Mouse (Mus musculus): Measurements from ENCODE around the gene Tmem144. TPM values are rescaled to one million over a fixed set of nuclear protein-coding genes. Genes with fewer than 3 reads are reported as not detected.

The Tmem144 gene
- polyA plus RNA-seq, 1 experiment from 2014 or later = 5.1 TPM

GRCm38 (mm10) chr3:79790324-79790723 lies 62.2 kb downstream of the Tmem144 start:
- Histone ChIP-seq H3K4me3 (ENCODE audit: low read depth, low read length) (no peak overlapping the region), H3K27ac (replicated peaks; ENCODE audit: low read depth, low read length) (no peak overlapping the region), H3K9ac (replicated peaks; ENCODE audit: low read length) (no peak overlapping the region), H3K27me3 (ENCODE audit: control insufficient read depth, insufficient read depth, low read length) (no peaks in the 10 kb centered on the region), H3K9me3 (replicated peaks; ENCODE audit: control insufficient read depth, low read length) (no peaks in the 10 kb centered on the region), H3K36me3 (replicated peaks; ENCODE audit: control insufficient read depth, insufficient read depth, low read depth, low read length) (no peaks in the 10 kb centered on the region), H3K4me2 (ENCODE audit: low read depth, low read length) (no peak overlapping the region), H3K4me1 (ENCODE audit: control insufficient read depth, insufficient read depth, low read length) (no peaks in the 10 kb centered on the region)
- ATAC-seq (replicated peaks; ENCODE audit: insufficient number of reproducible peaks, low FRiP score, low TSS enrichment, low read depth) = no peak
- 64% methylated on average over 3 of the region's 3 CpGs for WGBS
- DNase-seq (ENCODE audit: low spot score) = no peak

- H3K27me3 ChIP-seq (ENCODE audit: control insufficient read depth, insufficient read depth, low read length) = no peaks in the 10 kb centered on the region
- no peaks in the 10 kb centered on the region for H3K4me1 ChIP-seq (ENCODE audit: control insufficient read depth, insufficient read depth, low read length)
- H3K27ac ChIP-seq (replicated peaks; ENCODE audit: low read depth, low read length) = no peak overlapping the region
- no peaks in the 10 kb centered on the region for H3K9me3 ChIP-seq (replicated peaks; ENCODE audit: control insufficient read depth, low read length)
- H3K36me3 ChIP-seq (replicated peaks; ENCODE audit: control insufficient read depth, insufficient read depth, low read depth, low read length) = no peaks in the 10 kb centered on the region
- H3K9ac ChIP-seq (replicated peaks; ENCODE audit: low read length) = no peak overlapping the region
- DNase-seq (ENCODE audit: low spot score) (no peak), ATAC-seq (replicated peaks; ENCODE audit: insufficient number of reproducible peaks, low FRiP score, low TSS enrichment, low read depth) (no peak)
- 86% methylated on average over 4 of the region's 4 CpGs for WGBS
- H3K4me2 ChIP-seq (ENCODE audit: low read depth, low read length) = no peak overlapping the region
- H3K4me3 ChIP-seq (ENCODE audit: low read depth, low read length) = no peak overlapping the region
These were observed 63.0 kb downstream of the Tmem144 start for GRCm38 (mm10) chr3:79789554-79789953.

- Histone ChIP-seq H3K4me2 (ENCODE audit: low read depth, low read length) (no peak overlapping the region), H3K27me3 (ENCODE audit: control insufficient read depth, insufficient read depth, low read length) (no peaks in the 10 kb centered on the region), H3K27ac (replicated peaks; ENCODE audit: low read depth, low read length) (no peak overlapping the region), H3K4me3 (ENCODE audit: low read depth, low read length) (no peak overlapping the region), H3K9ac (replicated peaks; ENCODE audit: low read length) (no peak overlapping the region), H3K36me3 (replicated peaks; ENCODE audit: control insufficient read depth, insufficient read depth, low read depth, low read length) (no peaks in the 10 kb centered on the region), H3K4me1 (ENCODE audit: control insufficient read depth, insufficient read depth, low read length) (no peaks in the 10 kb centered on the region), H3K9me3 (replicated peaks; ENCODE audit: control insufficient read depth, low read length) (no peaks in the 10 kb centered on the region)
- DNase-seq (ENCODE audit: low spot score) = no peak
- 73% methylated on average over 6 of the region's 6 CpGs for WGBS
- no peak for ATAC-seq (replicated peaks; ENCODE audit: insufficient number of reproducible peaks, low FRiP score, low TSS enrichment, low read depth)
These were observed 63.6 kb downstream of the Tmem144 start for GRCm38 (mm10) chr3:79788959-79789358.

GRCm38 (mm10) chr3:79784362-79784736 lies 68.2 kb downstream of the Tmem144 start:
- no peak overlapping the region for H3K4me2 ChIP-seq (ENCODE audit: low read depth, low read length)
- H3K36me3 ChIP-seq (replicated peaks; ENCODE audit: control insufficient read depth, insufficient read depth, low read depth, low read length) = no peaks in the 10 kb centered on the region
- H3K27ac ChIP-seq (replicated peaks; ENCODE audit: low read depth, low read length) = no peak overlapping the region
- H3K4me1 ChIP-seq (ENCODE audit: control insufficient read depth, insufficient read depth, low read length) = no peaks in the 10 kb centered on the region
- DNase-seq (ENCODE audit: low spot score) = no peak
- H3K9me3 ChIP-seq (replicated peaks; ENCODE audit: control insufficient read depth, low read length) = no peaks in the 10 kb centered on the region
- WGBS = 18% methylated on average over 11 of the region's 11 CpGs
- H3K9ac ChIP-seq (replicated peaks; ENCODE audit: low read length) = no peak overlapping the region
- no peak overlapping the region for H3K4me3 ChIP-seq (ENCODE audit: low read depth, low read length)
- no peaks in the 10 kb centered on the region for H3K27me3 ChIP-seq (ENCODE audit: control insufficient read depth, insufficient read depth, low read length)
- ATAC-seq (replicated peaks; ENCODE audit: insufficient number of reproducible peaks, low FRiP score, low TSS enrichment, low read depth) = no peak

- no peak overlapping the region for H3K4me2 ChIP-seq (ENCODE audit: low read depth, low read length)
- DNase-seq (ENCODE audit: low spot score) (peak; percentile 20), ATAC-seq (replicated peaks; ENCODE audit: insufficient number of reproducible peaks, low FRiP score, low TSS enrichment, low read depth) (no peak)
- H3K4me3 ChIP-seq (ENCODE audit: low read depth, low read length) = no peak overlapping the region
- H3K9me3 ChIP-seq (replicated peaks; ENCODE audit: control insufficient read depth, low read length) = no peaks in the 10 kb centered on the region
- no peaks in the 10 kb centered on the region for H3K4me1 ChIP-seq (ENCODE audit: control insufficient read depth, insufficient read depth, low read length)
- H3K36me3 ChIP-seq (replicated peaks; ENCODE audit: control insufficient read depth, insufficient read depth, low read depth, low read length) = no peaks in the 10 kb centered on the region
- H3K9ac ChIP-seq (replicated peaks; ENCODE audit: low read length) = no peak overlapping the region
- no peak overlapping the region for H3K27ac ChIP-seq (replicated peaks; ENCODE audit: low read depth, low read length)
- 62% methylated on average over 10 of the region's 10 CpGs for WGBS
- H3K27me3 ChIP-seq (ENCODE audit: control insufficient read depth, insufficient read depth, low read length) = no peaks in the 10 kb centered on the region
These were observed 68.8 kb downstream of the Tmem144 start for GRCm38 (mm10) chr3:79783630-79784361.

- no peak for DNase-seq (ENCODE audit: low spot score)
- H3K4me2 ChIP-seq (ENCODE audit: low read depth, low read length) = no peak overlapping the region
- H3K36me3 ChIP-seq (replicated peaks; ENCODE audit: control insufficient read depth, insufficient read depth, low read depth, low read length) = no peaks in the 10 kb centered on the region
- ATAC-seq (replicated peaks; ENCODE audit: insufficient number of reproducible peaks, low FRiP score, low TSS enrichment, low read depth) = no peak
- no peak overlapping the region for H3K9ac ChIP-seq (replicated peaks; ENCODE audit: low read length)
- no peaks in the 10 kb centered on the region for H3K9me3 ChIP-seq (replicated peaks; ENCODE audit: control insufficient read depth, low read length)
- WGBS = 91% methylated on average over 2 of the region's 2 CpGs
- no peaks in the 10 kb centered on the region for H3K4me1 ChIP-seq (ENCODE audit: control insufficient read depth, insufficient read depth, low read length)
- no peak overlapping the region for H3K4me3 ChIP-seq (ENCODE audit: low read depth, low read length)
- H3K27me3 ChIP-seq (ENCODE audit: control insufficient read depth, insufficient read depth, low read length) = no peaks in the 10 kb centered on the region
- H3K27ac ChIP-seq (replicated peaks; ENCODE audit: low read depth, low read length) = no peak overlapping the region
These were observed 79.9 kb downstream of the Tmem144 start for GRCm38 (mm10) chr3:79772701-79773100.

Other genes with a start within 250 kb of the Tmem144 start
- gene 4930579G24Rik, start 223.7 kb downstream of the Tmem144 start, polyA plus RNA-seq (2014; fragmentation: Nextera tagmentation; extraction: Ambion mirVana) = 39.2 and 43.5 TPM in 2 replicates
- 54.2 and 56.5 TPM in 2 replicates for gene Etfdh, start 223.3 kb downstream of the Tmem144 start, polyA plus RNA-seq (2014; fragmentation: Nextera tagmentation; extraction: Ambion mirVana)
- 0.24 and 0.25 TPM in 2 replicates for gene Rxfp1, start 114.9 kb downstream of the Tmem144 start, polyA plus RNA-seq (2014; fragmentation: Nextera tagmentation; extraction: Ambion mirVana)
- 2.5 and 3.2 TPM in 2 replicates for gene Fam198b, start 31.8 kb upstream of the Tmem144 start, polyA plus RNA-seq (2014; fragmentation: Nextera tagmentation; extraction: Ambion mirVana)